Mouse (Mus musculus) CH12.LX (cell line): ENCODE data around the gene Rnf168. TPM values are rescaled to one million over a fixed set of nuclear protein-coding genes. Genes with fewer than 3 reads are reported as not detected.

Source experiments
- DNase-seq: peaks from one replicate; pipeline ENCODE4 v3.0.0-alpha.2; 2013; ENCODE audit errors: extremely low read depth
- H3K27ac ChIP-seq: 2 replicates; pipeline ENCODE4 v1.5.1; 2012; ENCODE audit warnings: low read depth, mild to moderate bottlenecking, control low read depth, moderate library complexity; ENCODE audit not compliant: insufficient read depth
- H3K27me3 ChIP-seq: replicated peaks from 2 replicates; pipeline ENCODE3; 2012; ENCODE audit warnings: inconsistent platforms
- H3K36me3 ChIP-seq, 2 experiments: replicated peaks in 1 of 2; 2 replicates each; pipeline versions ENCODE3 to v1.6.1; 2012; ENCODE audit warnings: inconsistent platforms in 1 of 2, low read length in 1 of 2, mild to moderate bottlenecking in 1 of 2, mixed read lengths in 1 of 2, moderate library complexity in 1 of 2; ENCODE audit not compliant: control insufficient read depth in 1 of 2, insufficient read depth in 1 of 2
- H3K4me1 ChIP-seq, 2 experiments: 2 replicates each; pipeline ENCODE4 v1.6.1; 2012; ENCODE audit warnings: inconsistent platforms in 1 of 2, moderate library complexity in 1 of 2; ENCODE audit not compliant: insufficient read depth in 2 of 2, control insufficient read depth in 1 of 2
- H3K4me2 ChIP-seq: 2 replicates; pipeline ENCODE4 v1.6.1; 2012; ENCODE audit warnings: low read depth, mild to moderate bottlenecking, control low read depth; ENCODE audit not compliant: poor library complexity, insufficient read depth, severe bottlenecking
- H3K4me3 ChIP-seq, 3 experiments: fragments of 150-350 bp in 1 of 3; sonication (generic) in 1 of 3; replicated peaks in 1 of 3; 2 replicates each; pipeline versions ENCODE3 to v1.5.1; 2011 to 2012; ENCODE audit warnings: low read depth in 2 of 3, low read length in 2 of 3, mild to moderate bottlenecking in 2 of 3, moderate library complexity in 2 of 3, control low read depth in 1 of 3, improper control_type of control experiment in 1 of 3, inconsistent platforms in 1 of 3, mixed read lengths in 1 of 3; ENCODE audit not compliant: poor library complexity in 1 of 3
- H3K79me2 ChIP-seq: replicated peaks from 2 replicates; pipeline ENCODE4 v1.6.1; 2012; ENCODE audit warnings: mild to moderate bottlenecking, moderate library complexity; ENCODE audit not compliant: control insufficient read depth, poor library complexity, insufficient read depth, severe bottlenecking; ENCODE audit errors: extremely low read depth
- H3K9ac ChIP-seq: 2 replicates; pipeline ENCODE4 v1.6.1; 2012; ENCODE audit warnings: low read depth, mild to moderate bottlenecking, control low read depth, moderate library complexity; ENCODE audit not compliant: insufficient read depth
- H3K9me3 ChIP-seq: replicated peaks from 2 replicates; pipeline ENCODE3; 2012; ENCODE audit warnings: low read length, inconsistent platforms, mixed read lengths
- CHD1 ChIP-seq: IDR thresholded peaks from 2 replicates; pipeline ENCODE4 v1.6.1; 2012; ENCODE audit warnings: low read depth, low read length, improper control_type of control experiment, inconsistent platforms
- CHD2 ChIP-seq: IDR thresholded peaks from 2 replicates; pipeline ENCODE4 v1.6.1; 2011; ENCODE audit warnings: low read length, improper control_type of control experiment
- CTCF ChIP-seq, 2 experiments: IDR thresholded peaks in 1 of 2; conservative IDR thresholded peaks in 1 of 2; 2 replicates each; pipeline ENCODE4 v1.5.1; 2011 to 2012; ENCODE audit warnings: low read depth in 2 of 2, low read length in 2 of 2, improper control_type of control experiment in 1 of 2, inconsistent platforms in 1 of 2, mild to moderate bottlenecking in 1 of 2, moderate library complexity in 1 of 2
- EP300 ChIP-seq: IDR thresholded peaks from 2 replicates; pipeline ENCODE4 v1.6.1; 2011; ENCODE audit warnings: low read length, improper control_type of control experiment
- IRF4 ChIP-seq: IDR thresholded peaks from 2 replicates; pipeline ENCODE4 v1.6.1; 2014; ENCODE audit warnings: low read depth, mild to moderate bottlenecking, inconsistent platforms, low read length, improper control_type of control experiment
- MAFK ChIP-seq: IDR thresholded peaks from 2 replicates; pipeline ENCODE4 v1.6.1; 2011; ENCODE audit warnings: low read length, improper control_type of control experiment; ENCODE audit not compliant: insufficient replicate concordance
- MAX ChIP-seq: IDR thresholded peaks from 2 replicates; pipeline ENCODE4 v1.6.1; 2011; ENCODE audit warnings: low read length, improper control_type of control experiment
- MAZ ChIP-seq: IDR thresholded peaks from 2 replicates; pipeline ENCODE4 v1.6.1; 2012; ENCODE audit warnings: low read depth, mild to moderate bottlenecking, inconsistent platforms, low read length, improper control_type of control experiment, moderate library complexity
- MEF2A ChIP-seq: IDR thresholded peaks from 2 replicates; pipeline ENCODE4 v1.6.1; 2014; ENCODE audit warnings: low read depth, mild to moderate bottlenecking, inconsistent platforms, low read length, improper control_type of control experiment, borderline replicate concordance
- MXI1 ChIP-seq: IDR thresholded peaks from 2 replicates; pipeline ENCODE4 v1.6.1; 2011; ENCODE audit warnings: mild to moderate bottlenecking, low read depth, low read length, improper control_type of control experiment
- MYC ChIP-seq: IDR thresholded peaks from 2 replicates; pipeline ENCODE4 v1.6.1; 2011; ENCODE audit warnings: low read depth, mild to moderate bottlenecking, improper control_type of control experiment, low read length
- NELFE ChIP-seq: IDR thresholded peaks from 2 replicates; pipeline ENCODE4 v1.6.1; 2011; ENCODE audit warnings: low read depth, low read length, improper control_type of control experiment
- POLR2AphosphoS2 ChIP-seq: IDR thresholded peaks from 2 replicates; pipeline ENCODE4 v1.6.1; 2011; ENCODE audit warnings: low read depth, low read length, improper control_type of control experiment
- RCOR1 ChIP-seq: conservative IDR thresholded peaks from 2 replicates; pipeline ENCODE4 v1.6.1; 2012; ENCODE audit warnings: low read depth, mild to moderate bottlenecking, inconsistent platforms, low read length, improper control_type of control experiment
- SMC3 ChIP-seq: IDR thresholded peaks from 2 replicates; pipeline ENCODE4 v1.6.1; 2011; ENCODE audit warnings: low read depth, low read length, improper control_type of control experiment
- TCF12 ChIP-seq: IDR thresholded peaks from 2 replicates; pipeline ENCODE4 v1.6.1; 2014; ENCODE audit warnings: low read depth, mild to moderate bottlenecking, inconsistent platforms, low read length, improper control_type of control experiment
- UBTF ChIP-seq: IDR thresholded peaks from 2 replicates; pipeline ENCODE4 v1.6.1; 2012; ENCODE audit warnings: low read depth, mild to moderate bottlenecking, inconsistent platforms, low read length, improper control_type of control experiment, moderate library complexity
- USF2 ChIP-seq: conservative IDR thresholded peaks from 2 replicates; pipeline ENCODE4 v1.6.1; 2011; ENCODE audit warnings: low read depth, low read length, improper control_type of control experiment
- ZMIZ1 ChIP-seq: IDR thresholded peaks from 2 replicates; pipeline ENCODE4 v1.6.1; 2012; ENCODE audit warnings: low read depth, mild to moderate bottlenecking, inconsistent platforms, low read length, improper control_type of control experiment
- ZNF384 ChIP-seq: IDR thresholded peaks from 2 replicates; pipeline ENCODE4 v1.6.1; 2012; ENCODE audit warnings: low read depth, low read length, improper control_type of control experiment, inconsistent platforms
- dilution Hi-C: fragments of 300-500 bp; cut with MboI; formaldehyde crosslinking; loops from 2 replicates; pipeline ENCODE4 v1.14.3; 2020; ENCODE audit warnings: low sequenced_read_pairs; ENCODE audit not compliant: extremely low pct_unique_long_range_greater_than_20kb, extremely low pct_ligation_motif_present
- in situ Hi-C: fragments of 300-500 bp; cut with MboI; formaldehyde crosslinking; loops from 3 replicates; pipeline ENCODE4 v1.14.3; 2019; ENCODE audit warnings: low sequenced_read_pairs, low pct_ligation_motif_present, low pct_unique_long_range_greater_than_20kb, mixed read lengths
- polyA plus RNA-seq: library from polyadenylated mRNA; unstranded; fragments of >175 nt; gene quantifications from 2 replicates; pipeline ENCODE4 v1.2.1, GENCODE M21; 2012; ENCODE audit warnings: low read depth; ENCODE audit not compliant: insufficient read length
- total RNA-seq, 2 experiments: library from RNA; depleted of rRNA; stranded (reverse); fragments of 300-350 nt in 1 of 2; fragments of >200 nt in 1 of 2; gene quantifications; 2 replicates each; pipeline ENCODE4 v1.2.3; 2012 to 2014

Rnf168 gene
- total and polyA plus RNA-seq, 3 experiments = 20.5 to 37.9 (median 22.2) TPM

- H3K27ac ChIP-seq = no peak overlapping the region
- H3K27me3 ChIP-seq = no peaks in the 10 kb centered on the region
- in situ Hi-C loops = no loop called here
- H3K36me3 ChIP-seq = peaks cover 23 to 57% of the 10 kb centered on the region in 2 experiments
- no peak overlapping the region for H3K4me3 ChIP-seq
- no peaks in the 10 kb centered on the region for H3K9me3 ChIP-seq
- dilution Hi-C loops = no loop called here
- no peaks in the 10 kb centered on the region for H3K79me2 ChIP-seq
- no peak for DNase-seq
- TF ChIP-seq CHD2 (no peak), ZNF384 (no peak), MXI1 (no peak), RCOR1 (no peak), MYC (no peak), CHD1 (no peak), USF2 (no peak), MAZ (no peak)
- no peaks in the 10 kb centered on the region for H3K4me1 ChIP-seq
- H3K4me2 ChIP-seq = no peak overlapping the region
- no peak overlapping the region for H3K9ac ChIP-seq
Measured at GRCm38 (mm10) chr16:32303046-32303445, 25.8 kb downstream of the Rnf168 start.

- H3K36me3 ChIP-seq = peaks cover 16 to 49% of the 10 kb centered on the region in 2 experiments
- H3K9ac ChIP-seq = no peak overlapping the region
- H3K4me1 ChIP-seq = no peaks in the 10 kb centered on the region
- no peak for DNase-seq
- no peak overlapping the region for H3K4me3 ChIP-seq
- no peaks in the 10 kb centered on the region for H3K79me2 ChIP-seq
- dilution Hi-C loops (no loop called here), in situ Hi-C loops (no loop called here)
- H3K27ac ChIP-seq = no peak overlapping the region
- TF ChIP-seq IRF4 = no peak
- no peak for TF ChIP-seq EP300
- TF ChIP-seq SMC3 = no peak
- no peak for TF ChIP-seq MEF2A
- TF ChIP-seq CHD2 = no peak
- TF ChIP-seq NELFE = no peak
- no peak for TF ChIP-seq ZMIZ1
- no peak for TF ChIP-seq MAX
- no peak for TF ChIP-seq POLR2AphosphoS2
- no peak for TF ChIP-seq ZNF384
- TF ChIP-seq MAZ = no peak
- TF ChIP-seq CTCF (conservative IDR thresholded peaks at IDR 0.05 in 1 of 2, IDR thresholded peaks at IDR 0.05 in 1 of 2; ENCODE audit: low read depth in 2 of 2, low read length in 2 of 2) = no peak
- no peak for TF ChIP-seq MAFK
- no peak for TF ChIP-seq UBTF
- TF ChIP-seq TCF12 = no peak
- H3K9me3 ChIP-seq = no peaks in the 10 kb centered on the region
- no peaks in the 10 kb centered on the region for H3K27me3 ChIP-seq
- no peak overlapping the region for H3K4me2 ChIP-seq
Measured at GRCm38 (mm10) chr16:32303886-32304285, 26.6 kb downstream of the Rnf168 start.
